Mouse (Mus musculus): ENCODE results near the gene Thpo.

Gene Thpo

GRCm38 (mm10) chr16:20702522-20702893 is 31.8 kb downstream of the Thpo start:
- DNase-seq, result peak; percentile 44

- no peak for DNase-seq
These were observed 32.4 kb downstream of the Thpo start for GRCm38 (mm10) chr16:20701729-20702521.

- DNase-seq, result no peak
These were observed 33.0 kb downstream of the Thpo start for GRCm38 (mm10) chr16:20701316-20701715.

GRCm38 (mm10) chr16:20700036-20700435 is 34.3 kb downstream of the Thpo start:
- no peak for DNase-seq

GRCm38 (mm10) chr16:20699266-20699665 is 35.0 kb downstream of the Thpo start:
- no peak for DNase-seq

GRCm38 (mm10) chr16:20695622-20696323 is 38.5 kb downstream of the Thpo start:
- DNase-seq, result peak; percentile 11

- no peak for DNase-seq
These were observed 39.5 kb downstream of the Thpo start for GRCm38 (mm10) chr16:20694781-20695180.

GRCm38 (mm10) chr16:20693111-20693701 is 41.1 kb downstream of the Thpo start, which contains the start of gene Fam131a:
Fam131a (plus strand) TSS chr16:20693241.
- DNase-seq, result peak; percentile 85

- no peak for DNase-seq
These were observed 41.9 kb downstream of the Thpo start for GRCm38 (mm10) chr16:20692241-20692965.

- no peak for DNase-seq
These were observed 42.7 kb downstream of the Thpo start for GRCm38 (mm10) chr16:20691617-20692016.

GRCm38 (mm10) chr16:20690774-20691173 is 43.5 kb downstream of the Thpo start:
- DNase-seq, result no peak

- DNase-seq, result no peak
These were observed 56.2 kb downstream of the Thpo start for GRCm38 (mm10) chr16:20677974-20678675.

- DNase-seq, result no peak
These were observed 56.9 kb downstream of the Thpo start for GRCm38 (mm10) chr16:20677380-20677779.

GRCm38 (mm10) chr16:20676702-20677101 is 57.6 kb downstream of the Thpo start:
- no peak for DNase-seq

GRCm38 (mm10) chr16:20675213-20675612 is 59.1 kb downstream of the Thpo start:
- no peak for DNase-seq
